Mouse (Mus musculus) hematopoietic stem cell, adult 5-6 weeks (primary cell): ENCODE measurements at regions not wholly inside any gene's neighbourhood (a gene's known extent, or its start where the extent isn't known, plus 50 kb on each side); places are given as distances from the start of the nearest gene placed in this dataset.

Experiments used
- ATAC-seq, 2 experiments: fragments of 125-278 bp in 1 of 2; replicated peaks in 1 of 2; 2 replicates each; pipeline ENCODE4 v1.8.0; 2016 to 2017; ENCODE audit warnings: inconsistent platforms in 2 of 2, mild to moderate bottlenecking in 2 of 2, moderate number of reproducible peaks in 2 of 2, low read depth in 1 of 2, moderate TSS enrichment in 1 of 2; ENCODE audit not compliant: low FRiP score in 2 of 2, poor library complexity in 2 of 2, severe bottlenecking in 2 of 2, insufficient read depth in 1 of 2, low TSS enrichment in 1 of 2

- no peak for ATAC-seq
Observed at GRCm38 (mm10) chrX:121661913-121662312, 735.3 kb downstream of the Nap1l3 start.

DNA sequence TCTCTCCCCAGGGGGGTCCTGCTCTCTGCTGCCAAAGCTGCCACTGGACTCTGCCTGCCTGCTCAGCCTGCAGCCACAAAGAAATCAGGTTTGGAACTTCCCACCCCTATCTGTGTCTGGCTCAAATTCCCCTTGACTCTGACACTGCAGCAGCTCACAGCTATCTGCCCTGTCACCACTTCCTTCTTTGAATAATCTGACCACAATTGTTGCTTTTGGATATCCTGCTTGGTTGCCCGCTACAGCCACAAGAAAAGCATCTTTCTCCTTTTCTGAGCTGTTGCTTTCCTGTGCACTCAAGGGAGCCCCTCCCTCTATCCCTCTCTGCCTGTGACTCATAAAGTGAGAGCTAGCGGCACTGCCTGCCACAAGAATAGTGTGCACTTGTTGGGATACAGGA, 742.6 kb downstream of the Nap1l3 start:
- peak; percentile 98 to 99 for ATAC-seq

GRCm38 (mm10) chrX:121645548-121645947, 751.7 kb downstream of the Nap1l3 start:
- no peak for ATAC-seq

GRCm38 (mm10) chrX:121637180-121637579, 760.0 kb downstream of the Nap1l3 start:
- ATAC-seq, result no peak; a peak in 1 of 4 replicates

GRCm38 (mm10) chrX:121612061-121612460, 785.1 kb downstream of the Nap1l3 start:
- ATAC-seq, result peak; percentile 58 to 75

- ATAC-seq, result peak; percentile 49 to 62; a peak in 3 of 4 replicates
Observed at GRCm38 (mm10) chrX:121592864-121593263, 804.3 kb downstream of the Nap1l3 start.
